Comparison of ENCODE assay signal across 17 mouse cellular contexts in the genomic region with DNA sequence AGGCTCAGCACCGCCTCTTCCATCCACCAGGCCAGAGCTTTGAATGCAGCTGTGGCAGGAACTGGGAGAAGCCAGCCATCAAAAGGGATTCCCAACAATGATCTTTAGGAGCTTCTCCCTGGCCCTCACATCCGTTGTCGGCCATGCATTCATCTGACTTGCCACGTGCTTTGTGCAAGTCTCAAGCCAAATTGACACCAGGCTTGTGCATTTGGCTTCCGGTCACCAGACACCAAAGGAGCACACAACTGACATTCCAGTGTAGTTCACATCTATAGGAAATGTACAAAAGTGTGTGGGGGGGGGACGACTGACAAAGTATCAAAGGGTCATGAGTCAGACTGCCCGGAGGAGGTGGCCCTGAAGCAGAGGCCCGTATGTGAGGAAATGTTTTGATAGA. TPM values are rescaled to one million over a fixed set of nuclear protein-coding genes. Genes with fewer than 3 reads are reported as not detected.
"Had no signal": no experiment of that assay in that cellular context is flagged by ENCODE, and none has a peak within 500 bp of the region (broad histone marks: within the 10 kb centered on the region; RNA-seq: fewer than 3 reads in every experiment).

No protein-coding gene starts in this region.

- H3K36me3 ChIP-seq: limb, embryonic 15.5 days; liver, embryonic 13.5 days; neural tube, embryonic 12.5 days had no signal

- ATAC-seq: liver, postnatal 0 days had no signal

- H3K4me3 ChIP-seq: limb, embryonic 15.5 days; liver, embryonic 13.5 days; myocyte; neural tube, embryonic 12.5 days had no signal

- H3K4me1 ChIP-seq: liver, embryonic 13.5 days had no signal

- H3K27ac ChIP-seq: kidney, postnatal 0 days; limb, embryonic 15.5 days; liver, embryonic 13.5 days; neural tube, embryonic 12.5 days had no signal

- DNase-seq: kidney, adult 11 months; kidney, adult 9 months; kidney, postnatal 36 days; layer of hippocampus, adult 9-11 months; layer of hippocampus, postnatal 36 days; liver, embryonic 13.5 days; liver, postnatal 0 days; retina, postnatal 1 day; right cerebral cortex, postnatal 4 days; spleen, adult 18-20 months; thymus, adult 18-20 months; thymus, postnatal 14 days had no signal

- H3K4me2 ChIP-seq: limb, embryonic 15.5 days; liver, embryonic 13.5 days; neural tube, embryonic 12.5 days had no signal

- H3K9me3 ChIP-seq: limb, embryonic 15.5 days; liver, embryonic 13.5 days; neural tube, embryonic 12.5 days had no signal

- H3K9ac ChIP-seq: limb, embryonic 15.5 days; liver, embryonic 13.5 days; liver, postnatal 0 days; neural tube, embryonic 12.5 days had no signal

RNA-seq across cellular contexts. Expression of a gene that starts 58.4 kb away (rescaled TPM):
- polyA plus RNA-seq: limb, embryonic 11.5 days; limb, embryonic 15.5 days; myocyte had no signal
